Mouse (Mus musculus): ENCODE measurements around the gene Wnk1.
A peak's percentile ranks its signal among the peaks of the same experiment; 100 is the strongest.

The Wnk1 gene

DNA sequence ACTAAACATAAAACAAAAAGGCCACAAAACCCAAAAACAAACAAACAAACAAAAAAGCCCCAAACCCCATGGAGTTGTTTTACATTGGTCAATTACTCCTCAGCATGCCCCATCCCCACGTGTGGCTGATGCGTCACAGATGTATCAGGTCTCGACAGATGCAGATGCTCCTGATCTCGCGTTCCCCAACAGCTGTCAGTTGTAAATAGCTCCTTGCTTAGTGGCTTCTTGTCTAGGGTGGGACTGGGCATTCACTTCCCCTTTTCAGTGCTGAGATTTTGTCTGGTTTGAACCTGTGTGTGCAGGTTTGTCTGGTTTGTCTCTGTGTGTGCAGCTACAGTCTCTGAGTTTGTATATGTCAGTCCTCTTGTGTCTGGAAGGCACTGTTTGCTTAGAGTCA, 126.4 kb downstream of the Wnk1 start:
- DNase-seq (ENCODE audit: low read depth in 2 of 2, low spot score in 2 of 2) = no peak

DNA sequence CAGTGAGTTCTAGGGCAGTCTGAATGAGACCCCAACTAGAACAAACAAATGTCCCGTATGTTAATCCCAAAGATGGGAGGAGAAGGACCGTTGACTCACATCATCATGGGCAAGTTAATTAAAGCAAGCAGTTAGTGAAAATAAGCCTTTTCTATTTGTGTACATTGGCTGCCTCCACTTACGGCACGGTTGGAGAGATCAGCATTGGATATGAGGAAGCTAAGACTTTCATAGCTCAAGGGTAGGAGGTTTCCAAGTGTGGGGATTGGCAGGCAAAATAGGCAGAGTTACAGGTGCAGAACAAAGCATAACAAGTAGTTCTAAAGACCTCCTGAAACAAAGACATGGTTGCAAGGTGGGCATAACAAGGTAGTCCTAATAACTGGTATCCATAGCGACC, 133.0 kb downstream of the Wnk1 start:
- DNase-seq (ENCODE audit: low read depth in 2 of 2, low spot score in 2 of 2) = no peak

DNA sequence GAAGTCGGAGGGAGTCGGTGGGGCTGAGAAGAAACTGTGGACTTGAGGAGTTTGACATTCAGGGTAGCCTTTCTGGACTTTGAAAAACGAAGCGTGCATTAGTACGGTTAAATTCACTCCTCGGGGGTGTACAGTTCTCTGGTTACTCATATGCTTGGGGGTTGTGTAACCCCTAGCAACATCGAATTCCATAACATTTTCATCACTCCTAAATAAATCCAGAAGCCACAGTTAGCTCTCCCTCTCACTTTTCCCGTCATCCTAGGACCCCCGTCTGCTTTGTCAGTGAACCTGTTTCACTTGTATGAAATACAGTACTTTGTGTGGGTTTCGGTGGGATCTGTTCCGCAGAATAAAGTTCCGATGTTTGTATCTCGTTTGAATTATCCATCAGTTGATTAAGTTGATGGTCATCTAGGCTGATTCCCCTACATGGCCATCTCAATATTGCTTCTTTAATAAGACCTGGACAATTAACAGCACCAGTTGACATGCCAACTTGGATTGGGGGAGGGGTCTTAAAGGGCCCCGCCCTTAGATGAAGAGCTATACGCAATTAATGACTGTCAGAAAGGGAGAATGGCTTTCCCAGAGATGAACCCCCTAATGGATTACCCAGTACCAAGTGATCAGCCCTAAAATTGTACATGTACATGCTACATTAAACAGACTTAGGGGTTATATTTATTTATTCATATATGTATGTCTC, 135.2 kb downstream of the Wnk1 start:
- DNase-seq (ENCODE audit: low read depth in 2 of 2, low spot score in 2 of 2) = no peak

DNA sequence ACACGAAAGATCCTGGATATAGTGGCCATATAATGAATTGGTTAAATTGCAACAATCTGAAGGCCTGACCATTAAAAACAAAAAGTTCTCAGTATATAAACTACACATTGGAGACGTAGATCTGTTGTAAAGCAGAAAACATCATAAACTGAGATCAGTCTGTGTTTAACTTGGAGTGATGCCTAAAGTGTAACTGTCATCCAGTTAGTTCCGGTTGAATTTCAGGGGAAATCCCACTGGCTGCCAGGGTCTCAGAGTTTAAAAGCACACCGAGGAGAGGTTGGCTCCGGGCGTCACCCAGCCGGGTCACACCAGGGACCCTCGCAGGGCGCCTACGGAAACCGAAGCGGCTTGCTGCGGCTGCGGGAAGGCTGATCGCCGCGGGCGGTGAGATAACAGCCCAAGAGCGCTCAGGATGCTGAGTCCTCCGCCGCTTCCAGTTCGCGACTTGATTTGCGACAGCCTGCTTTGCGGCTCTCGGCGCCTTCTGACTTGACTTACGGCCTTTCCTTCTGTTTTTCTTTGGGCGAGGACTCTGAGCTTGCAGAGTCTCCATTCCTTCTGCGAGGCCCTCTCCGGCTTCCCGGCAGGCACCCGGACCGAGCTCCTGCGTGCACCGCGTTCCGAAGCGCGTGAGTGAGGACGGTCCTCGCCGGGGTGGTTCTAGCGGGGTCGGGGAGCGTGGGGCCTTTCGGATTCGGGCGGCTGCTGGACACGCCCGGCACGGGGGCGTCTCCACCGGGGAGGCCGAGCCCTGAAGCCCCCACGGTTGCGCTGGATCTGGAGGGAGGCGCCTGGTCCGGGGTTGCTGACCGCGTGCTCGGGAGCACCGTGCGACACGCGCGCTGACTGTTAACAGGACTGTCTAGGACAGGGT, 136.0 kb downstream of the Wnk1 start, which contains the start of gene Rad52:
Rad52 (plus strand) TSS at position 495 of the 877 bp plus-strand sequence.
- peak; percentile 69 to 81 for DNase-seq (ENCODE audit: low read depth in 2 of 2, low spot score in 2 of 2)

DNA sequence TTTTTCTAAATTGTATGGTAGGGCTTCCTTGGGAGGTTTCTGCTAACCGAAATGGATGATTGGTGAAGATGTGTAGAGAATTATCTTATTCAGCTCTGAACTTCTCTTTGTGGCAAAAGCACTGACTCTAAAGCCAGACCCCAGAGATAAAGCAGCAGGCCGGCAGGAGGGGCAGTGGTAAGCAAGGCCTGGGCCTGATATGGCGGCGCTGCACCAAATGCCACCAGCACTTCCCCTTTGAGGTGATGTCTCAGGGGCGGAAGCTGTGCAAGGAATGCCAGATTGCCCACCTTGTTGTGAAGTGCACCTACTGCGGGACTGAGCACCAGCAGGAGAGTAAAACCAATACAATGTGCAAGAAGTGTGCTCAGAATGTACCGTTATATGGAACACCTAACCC, 145.8 kb downstream of the Wnk1 start:
- no peak for DNase-seq (ENCODE audit: low read depth in 2 of 2, low spot score in 2 of 2)

DNA sequence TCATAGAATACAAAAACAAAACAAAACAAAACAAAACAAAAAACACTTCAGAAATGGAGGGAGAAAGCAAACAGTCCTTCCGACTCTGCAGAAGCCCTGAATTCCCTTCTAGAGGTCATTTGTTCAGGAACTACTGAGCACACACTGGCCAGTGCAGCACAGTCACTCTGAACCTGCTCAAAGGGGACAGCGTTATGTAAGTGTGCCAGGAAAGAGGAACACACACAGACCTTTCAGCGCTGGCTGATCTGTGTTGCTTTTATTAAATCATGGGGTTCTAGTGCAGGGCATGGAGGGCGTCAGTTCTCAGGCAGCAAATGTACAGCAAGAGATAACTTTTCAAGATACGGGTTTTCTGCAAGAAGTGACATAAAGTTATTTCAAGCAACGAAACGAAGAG, 155.3 kb downstream of the Wnk1 start:
- no peak for DNase-seq (ENCODE audit: low read depth in 2 of 2, low spot score in 2 of 2)

Data from CD8-positive naive resting alpha-beta T cell, adult 2 months (primary cell).